Mouse (Mus musculus) G1E (cell line): Measurements from ENCODE around the gene Sh3pxd2a. TPM values are rescaled to one million over a fixed set of nuclear protein-coding genes. Genes with fewer than 3 reads are reported as not detected.

Experiments
- ATAC-seq: 2 replicates; pipeline ENCODE4 v1.8.0; 2016; ENCODE audit warnings: mild to moderate bottlenecking; ENCODE audit not compliant: insufficient number of reproducible peaks, poor library complexity, low FRiP score, severe bottlenecking; ENCODE audit errors: extremely low read depth
- DNase-seq: peaks from one replicate; pipeline ENCODE4 v3.0.0; 2012; ENCODE audit warnings: low spot score
- H3K27me3 ChIP-seq: 2 replicates; pipeline ENCODE4 v1.6.1; 2012; ENCODE audit warnings: mild to moderate bottlenecking, low read length, inconsistent platforms; ENCODE audit not compliant: insufficient read depth
- H3K36me3 ChIP-seq: replicated peaks from 2 replicates; pipeline ENCODE3; 2012; ENCODE audit warnings: mild to moderate bottlenecking, inconsistent platforms
- H3K4me1 ChIP-seq: 2 replicates; pipeline ENCODE4 v1.6.1; 2012; ENCODE audit warnings: low read depth, low read length, inconsistent platforms, mixed read lengths; ENCODE audit not compliant: insufficient read depth
- H3K4me3 ChIP-seq: 2 replicates; pipeline ENCODE4 v1.5.1; 2012; ENCODE audit warnings: low read depth, mild to moderate bottlenecking, inconsistent platforms, low read length, moderate library complexity, mixed read lengths
- H3K9me3 ChIP-seq: replicated peaks from 2 replicates; pipeline ENCODE4 v1.6.1; 2012; ENCODE audit warnings: inconsistent platforms
- CTCF ChIP-seq: IDR thresholded peaks from 2 replicates; pipeline ENCODE4 v1.5.1; 2012; ENCODE audit warnings: low read depth, low read length, inconsistent platforms, mixed read lengths
- GATA1 ChIP-seq: IDR thresholded peaks from 2 replicates; pipeline ENCODE4 v1.6.1; 2012; ENCODE audit warnings: borderline replicate concordance, low read length, inconsistent platforms, mixed read lengths
- GATA2 ChIP-seq: IDR thresholded peaks from 2 replicates; pipeline ENCODE4 v1.6.1; 2012; ENCODE audit warnings: low read depth, low read length, inconsistent platforms, borderline replicate concordance
- POLR2AphosphoS5 ChIP-seq: IDR thresholded peaks from 2 replicates; pipeline ENCODE4 v1.6.1; 2012; ENCODE audit warnings: low read depth, low read length, inconsistent platforms; ENCODE audit not compliant: insufficient replicate concordance
- TAL1 ChIP-seq: conservative IDR thresholded peaks from 2 replicates; pipeline ENCODE4 v1.6.1; 2012; ENCODE audit warnings: low read depth, low read length, inconsistent platforms, mixed read lengths
- polyA plus RNA-seq: library from polyadenylated mRNA; stranded (reverse); fragments of >175 nt; gene quantifications from 2 replicates; pipeline ENCODE4 v1.2.3, GENCODE M21; 2012
- total RNA-seq, 2 experiments: library from RNA; stranded (forward) in 1 of 2; stranded (reverse) in 1 of 2; fragments of 200-1000 nt in 1 of 2; fragments of >200 nt in 1 of 2; fragmentation: Nextera tagmentation in 1 of 2; gene quantifications; 2 replicates each; pipeline ENCODE4 v1.2.3; 2014 to 2017

Sh3pxd2a gene
- total and polyA plus RNA-seq, 3 experiments, result 0.16 TPM; not detected in 2

DNA sequence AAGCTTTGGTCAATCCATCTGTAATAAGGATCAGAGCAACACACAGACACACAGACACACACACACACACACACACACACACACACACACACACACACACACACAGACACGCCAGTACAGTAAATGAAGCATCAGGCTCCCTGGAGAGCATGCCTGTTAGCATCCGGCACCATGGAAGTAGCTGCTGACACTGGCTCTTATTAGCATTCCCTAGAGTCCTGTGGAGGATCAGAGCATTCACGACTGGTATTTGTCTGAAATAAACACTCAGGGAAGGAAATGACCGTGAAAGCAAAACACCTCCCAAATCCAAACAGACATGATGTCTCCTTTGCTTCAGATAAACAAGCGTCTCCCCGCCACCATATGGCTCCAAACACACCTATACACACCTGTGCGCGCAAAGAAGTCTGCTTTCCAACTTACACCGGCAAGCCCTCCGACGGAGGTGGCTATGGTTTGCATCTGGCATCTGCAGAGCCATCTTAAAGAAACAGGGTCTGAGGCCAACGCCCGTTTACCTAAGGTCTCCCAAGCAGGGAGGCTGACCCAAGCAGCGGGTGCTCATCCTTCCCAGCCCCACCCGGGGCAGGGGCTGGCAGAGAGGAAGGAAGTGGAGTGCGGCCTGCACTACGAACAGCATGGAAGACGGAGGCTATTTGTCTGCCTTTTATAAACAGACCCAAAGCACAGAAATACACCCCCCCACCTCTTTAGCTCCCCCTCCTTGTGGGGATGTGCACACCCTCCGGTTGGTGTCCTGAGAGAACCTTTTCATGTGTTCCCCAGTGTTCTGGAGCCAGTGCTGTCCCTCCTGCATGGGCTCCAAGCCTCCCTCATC, 3.9 kb downstream of the Sh3pxd2a start:
- Histone ChIP-seq H3K9me3 (no peaks in the 10 kb centered on the region), H3K36me3 (no peaks in the 10 kb centered on the region), H3K27me3 (0 out of 2 replicates have a peak, but pooled peaks cover 2% of the 10 kb centered on the region), H3K4me1 (no peaks in the 10 kb centered on the region), H3K4me3 (no peak overlapping the region)
- no peak for TF ChIP-seq TAL1
- TF ChIP-seq GATA2, result no peak
- TF ChIP-seq CTCF, result no peak
- no peak for TF ChIP-seq GATA1
- TF ChIP-seq POLR2AphosphoS5, result no peak
- ATAC-seq (no peak), DNase-seq (no peak)

DNA sequence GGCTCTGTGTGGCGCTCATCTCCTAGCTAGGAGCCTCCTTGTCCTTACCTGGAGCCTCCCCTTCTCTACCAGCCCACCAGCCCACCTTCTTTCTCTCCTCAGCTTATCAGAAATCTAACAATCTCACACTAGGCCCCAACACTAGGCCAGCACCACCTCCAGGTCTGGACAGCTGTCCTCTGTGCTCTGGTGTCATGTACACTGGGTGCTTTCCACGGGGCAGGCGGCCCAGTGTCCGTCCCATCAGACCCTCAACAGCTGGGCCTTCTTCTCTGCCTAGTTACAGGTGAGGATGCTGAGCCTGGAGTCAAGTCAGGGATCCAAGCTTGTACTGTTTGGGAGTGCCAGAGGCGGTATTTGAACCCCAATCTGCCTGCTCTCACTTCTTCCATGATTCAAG, 5.0 kb downstream of the Sh3pxd2a start:
- no peaks in the 10 kb centered on the region for H3K9me3 ChIP-seq
- 0 out of 2 replicates have a peak, but pooled peaks cover 2% of the 10 kb centered on the region for H3K27me3 ChIP-seq
- TF ChIP-seq TAL1 (no peak), POLR2AphosphoS5 (no peak), CTCF (no peak)
- no peaks in the 10 kb centered on the region for H3K36me3 ChIP-seq
- H3K4me1 ChIP-seq, result no peaks in the 10 kb centered on the region
- H3K4me3 ChIP-seq, result no peak overlapping the region
- DNase-seq, result no peak
- ATAC-seq, result no peak

DNA sequence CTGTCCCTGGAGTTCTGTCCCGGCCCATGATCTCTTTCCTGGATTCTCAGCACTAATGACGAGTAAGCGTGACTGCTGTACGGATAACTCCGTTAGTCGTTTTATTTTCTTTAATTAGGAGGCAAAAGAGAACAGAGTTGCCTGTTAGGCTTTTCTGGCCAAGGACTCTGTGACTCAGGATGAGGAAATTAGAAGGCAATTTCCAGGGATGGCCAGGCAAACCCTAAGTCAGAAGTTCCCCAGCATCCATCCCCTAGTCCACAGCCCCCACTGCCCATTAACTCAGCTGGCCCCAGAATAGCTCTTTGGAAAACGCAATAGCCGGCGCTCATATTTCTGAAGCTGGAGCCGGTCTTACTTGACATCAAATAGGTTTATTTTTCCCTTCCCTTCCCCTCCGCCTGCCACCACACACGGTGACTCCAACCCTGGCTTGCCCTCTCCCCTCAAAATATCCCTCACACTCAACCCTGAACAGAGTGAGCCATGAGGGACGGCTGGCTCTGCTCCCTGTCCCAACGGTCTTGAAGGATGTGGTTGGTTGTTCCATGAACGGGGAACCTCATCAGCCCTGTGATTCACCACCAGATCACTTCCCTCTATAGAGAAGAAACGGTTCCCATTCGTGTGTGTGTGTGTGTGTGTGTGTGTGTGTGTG, 5.6 kb downstream of the Sh3pxd2a start:
- H3K4me1 ChIP-seq, result no peaks in the 10 kb centered on the region
- no peak for DNase-seq
- no peak for ATAC-seq
- H3K4me3 ChIP-seq, result no peak overlapping the region
- no peaks in the 10 kb centered on the region for H3K36me3 ChIP-seq
- TF ChIP-seq POLR2AphosphoS5 (no peak), TAL1 (no peak), GATA2 (no peak), GATA1 (no peak), CTCF (no peak)
- H3K27me3 ChIP-seq, result 0 out of 2 replicates have a peak, but pooled peaks cover 2% of the 10 kb centered on the region
- no peaks in the 10 kb centered on the region for H3K9me3 ChIP-seq

DNA sequence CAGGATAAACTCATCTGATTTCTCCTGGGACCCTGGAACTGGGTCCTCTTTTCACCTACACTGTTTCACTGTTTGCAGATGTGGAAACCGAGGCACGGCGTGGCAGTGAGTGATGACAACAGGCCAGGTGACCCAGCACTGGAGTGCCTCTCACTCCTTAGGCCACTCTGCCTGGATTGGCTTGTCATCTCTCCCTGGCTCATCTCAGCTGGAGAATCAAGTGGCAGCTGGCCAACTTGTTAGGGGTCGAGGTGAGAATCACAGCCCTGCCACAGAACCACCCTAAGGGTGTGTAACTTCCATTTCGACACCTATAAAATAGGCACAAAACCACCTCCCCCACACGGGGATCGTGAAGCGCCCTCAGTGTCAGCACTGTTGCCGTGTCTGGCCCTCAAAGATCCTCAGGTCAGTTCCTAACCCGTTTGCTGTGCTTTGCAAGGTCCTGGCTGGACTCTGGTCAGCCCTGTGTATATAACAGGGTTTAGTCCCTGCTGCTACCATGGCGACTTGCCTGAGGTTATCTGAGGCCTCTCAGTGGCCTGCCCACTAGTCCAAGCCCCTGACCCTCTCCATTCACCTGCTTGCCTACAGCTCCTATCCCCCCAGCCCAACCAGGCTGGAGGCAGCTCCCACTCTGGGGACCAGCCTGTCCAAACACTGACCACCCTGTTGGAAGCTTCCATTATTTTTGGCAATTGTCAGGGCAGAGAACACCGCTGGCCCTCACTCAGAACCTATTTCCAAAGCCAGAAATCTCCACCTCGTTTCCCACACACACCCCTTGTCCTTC, 6.3 kb downstream of the Sh3pxd2a start:
- Histone ChIP-seq H3K27me3 (no peaks in the 10 kb centered on the region), H3K9me3 (no peaks in the 10 kb centered on the region), H3K4me1 (no peaks in the 10 kb centered on the region), H3K36me3 (no peaks in the 10 kb centered on the region), H3K4me3 (no peak overlapping the region)
- no peak for ATAC-seq
- no peak for DNase-seq
- TF ChIP-seq POLR2AphosphoS5, result no peak
- TF ChIP-seq GATA1, result no peak
- TF ChIP-seq GATA2, result no peak
- no peak for TF ChIP-seq CTCF

DNA sequence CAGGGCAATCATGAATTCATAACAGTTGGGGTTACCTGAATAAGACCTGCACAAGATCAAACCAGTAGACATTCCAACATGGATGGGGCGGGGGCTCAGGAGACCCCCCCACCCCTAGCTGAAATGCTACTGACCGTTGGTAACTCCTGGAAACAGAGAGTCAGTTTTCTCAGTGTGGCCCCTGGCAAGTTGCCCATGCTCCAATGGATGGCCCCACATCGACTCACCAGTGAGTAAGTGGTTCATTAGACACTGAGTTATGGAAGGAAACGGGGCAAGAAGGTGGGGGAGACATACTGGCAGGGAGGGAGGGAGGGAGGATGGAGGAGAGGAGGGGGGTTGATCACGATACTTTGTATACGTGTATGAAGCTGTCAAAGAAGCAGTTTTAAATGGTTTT, 8.2 kb downstream of the Sh3pxd2a start:
- H3K9me3 ChIP-seq, result no peaks in the 10 kb centered on the region
- no peak overlapping the region for H3K4me3 ChIP-seq
- H3K4me1 ChIP-seq, result no peaks in the 10 kb centered on the region
- TF ChIP-seq CTCF (no peak), POLR2AphosphoS5 (no peak), GATA1 (no peak), TAL1 (no peak), GATA2 (no peak)
- H3K36me3 ChIP-seq, result no peaks in the 10 kb centered on the region
- H3K27me3 ChIP-seq, result no peaks in the 10 kb centered on the region
- no peak for ATAC-seq
- no peak for DNase-seq

DNA sequence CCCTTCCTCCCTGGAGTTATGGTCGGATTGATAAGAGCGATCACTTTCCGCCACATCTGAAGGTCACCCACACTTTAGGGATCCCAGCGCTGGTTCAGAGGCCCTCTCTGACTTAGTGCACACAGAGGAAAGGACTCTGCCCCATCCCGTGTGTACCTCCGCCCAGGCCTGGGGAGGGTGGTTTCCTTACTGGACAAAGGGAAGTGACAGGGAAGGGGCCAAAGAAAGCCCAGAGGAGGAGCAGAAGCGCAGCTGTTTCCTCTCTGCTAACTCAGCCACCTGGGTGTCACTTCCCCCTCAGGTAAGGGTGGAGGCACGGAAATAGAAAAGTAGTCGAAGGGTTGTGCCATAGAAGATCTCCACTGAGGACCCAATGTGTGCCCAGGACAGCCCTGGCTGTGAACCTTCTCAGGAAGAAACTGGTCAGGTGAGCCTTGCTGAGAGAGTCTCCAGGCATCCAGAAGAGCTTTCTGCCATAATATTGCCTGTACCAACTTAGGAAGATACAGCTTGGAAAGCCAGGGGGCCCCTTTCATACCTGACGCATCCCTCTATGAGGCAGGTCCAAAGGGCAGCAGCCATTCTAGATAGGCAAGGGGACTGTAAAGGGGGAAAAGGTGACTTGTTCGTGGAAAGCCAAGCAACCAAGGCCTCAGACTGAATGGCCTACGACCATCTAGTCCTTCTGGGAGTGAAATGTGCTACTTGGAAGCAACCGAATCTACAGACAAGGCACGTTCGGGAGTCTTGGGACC, 9.0 kb downstream of the Sh3pxd2a start:
- H3K4me3 ChIP-seq, result no peak overlapping the region
- DNase-seq (no peak), ATAC-seq (no peak)
- H3K27me3 ChIP-seq, result no peaks in the 10 kb centered on the region
- no peaks in the 10 kb centered on the region for H3K9me3 ChIP-seq
- H3K4me1 ChIP-seq, result no peaks in the 10 kb centered on the region
- no peaks in the 10 kb centered on the region for H3K36me3 ChIP-seq
- TF ChIP-seq TAL1 (no peak), GATA1 (no peak), GATA2 (no peak), CTCF (no peak), POLR2AphosphoS5 (no peak)
